Mouse (Mus musculus) liver, embryonic 12.5 days (tissue): ENCODE data around the gene Map3k13. TPM values are rescaled to one million over a fixed set of nuclear protein-coding genes. Genes with fewer than 3 reads are reported as not detected.
A peak's percentile ranks its signal among the peaks of the same experiment; 100 is the strongest.
"Not testable (repeated sequence)": the region's sequence is repeated elsewhere in the genome, so short reads cannot be mapped to it uniquely, and the experiment has no call there.

Experiments
- ATAC-seq: fragments of 200-750 bp; cut with Nextera tagmentation; 2 replicates; pipeline ENCODE4 v1.8.0; 2017; ENCODE audit warnings: moderate number of reproducible peaks, mild to moderate bottlenecking, moderate library complexity
- H3K27ac ChIP-seq: fragments of 300-500 bp; sonication (generic); 2 replicates; pipeline ENCODE4 v1.5.1; 2016; ENCODE audit warnings: mild to moderate bottlenecking
- H3K27me3 ChIP-seq: fragments of 300-500 bp; sonication (generic); replicated peaks from 2 replicates; pipeline ENCODE4 v1.6.1; 2016; ENCODE audit warnings: mild to moderate bottlenecking, moderate library complexity
- H3K36me3 ChIP-seq: fragments of 300-500 bp; sonication (generic); 2 replicates; pipeline ENCODE4 v1.6.1; 2016; ENCODE audit warnings: mild to moderate bottlenecking, moderate library complexity
- H3K4me1 ChIP-seq: fragments of 300-500 bp; sonication (generic); 2 replicates; pipeline ENCODE4 v1.6.1; 2016
- H3K4me2 ChIP-seq: fragments of 300-500 bp; sonication (generic); 2 replicates; pipeline ENCODE4 v1.6.1; 2016; ENCODE audit warnings: mild to moderate bottlenecking, moderate library complexity
- H3K4me3 ChIP-seq: fragments of 300-500 bp; sonication (generic); 2 replicates; pipeline ENCODE4 v1.5.1; 2016; ENCODE audit warnings: mild to moderate bottlenecking, moderate library complexity
- H3K9ac ChIP-seq: fragments of 300-500 bp; sonication (generic); 2 replicates; pipeline ENCODE4 v1.6.1; 2016; ENCODE audit warnings: mild to moderate bottlenecking, moderate library complexity
- H3K9me3 ChIP-seq: fragments of 300-500 bp; sonication (generic); replicated peaks from 2 replicates; pipeline ENCODE4 v1.6.1; 2016; ENCODE audit warnings: mild to moderate bottlenecking, moderate library complexity
- WGBS: fragments of 180-500 bp; shearing (Covaris S2); methylation state at CpG from one replicate; pipeline ENCODE4 v1.1.7; 2016; ENCODE audit not compliant: insufficient replicate concordance; 5-methylcytosine and 5-hydroxymethylcytosine counted together
- polyA plus RNA-seq: library from polyadenylated mRNA; unstranded; fragments of >200 nt; fragmentation: Nextera tagmentation; extraction: Ambion mirVana; gene quantifications from 2 replicates; pipeline ENCODE4 v1.2.1, GENCODE M21; 2016

Gene Map3k13
- polyA plus RNA-seq, 1 experiment from 2014 or later, result 0.41 TPM

DNA sequence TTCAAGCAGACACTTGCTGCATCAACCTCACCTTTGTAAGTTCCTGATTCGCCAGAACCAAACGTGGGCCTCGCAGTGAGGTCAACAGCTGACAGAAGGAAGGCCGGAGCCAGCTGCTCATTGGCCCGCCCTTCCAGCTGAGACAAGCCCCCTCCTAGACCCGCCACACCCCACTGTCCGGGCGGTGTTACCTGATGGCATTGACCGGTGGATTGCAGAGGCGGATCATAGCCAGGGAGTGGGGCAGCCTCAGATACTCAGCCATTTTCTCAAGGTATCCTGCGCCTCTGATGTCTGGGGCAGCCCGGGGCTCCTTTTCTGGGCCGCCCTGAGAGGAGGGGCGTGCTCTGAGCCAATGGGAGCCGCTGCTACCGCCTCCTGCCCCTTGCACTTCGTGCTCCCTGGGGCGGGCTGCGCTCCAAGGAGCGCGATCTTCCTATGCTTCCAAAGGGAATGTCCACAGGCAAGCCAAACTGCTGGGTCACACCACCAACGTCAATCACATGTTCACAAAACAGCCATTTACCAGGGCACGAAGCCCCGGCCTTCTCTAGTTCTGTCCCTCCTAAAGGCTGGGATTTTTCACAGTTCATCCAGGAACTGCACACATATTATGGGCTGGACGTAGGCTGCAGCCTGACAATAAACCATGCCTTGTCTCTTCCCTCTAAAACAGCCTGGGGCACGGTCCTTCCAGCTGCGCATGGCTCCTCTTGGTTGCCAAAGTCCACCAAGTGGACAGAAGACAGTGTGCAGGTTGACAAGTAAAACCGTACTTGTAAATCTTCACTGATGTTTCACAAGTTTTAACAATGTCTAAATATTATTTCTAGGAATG is 6.4 kb upstream of the Map3k13 start, which contains the start of gene Ehhadh:
Gene Ehhadh, minus strand, starts transcription at position 292 of the 838 bp plus-strand sequence.
- peak within 1 kb of the TSS; percentile 86 for H3K4me2 ChIP-seq
- H3K4me3 ChIP-seq, result peak within 1 kb of the TSS; percentile 65
- H3K9me3 ChIP-seq, result no peaks in the 10 kb centered on the region
- no peaks in the 10 kb centered on the region for H3K36me3 ChIP-seq
- peak within 1 kb of the TSS; percentile 65 for H3K27ac ChIP-seq
- H3K9ac ChIP-seq, result peak within 1 kb of the TSS; percentile 72
- no peaks in the 10 kb centered on the region for H3K27me3 ChIP-seq
- 11% methylated on average over 28 of the region's 28 CpGs for WGBS
- ATAC-seq, result peak; percentile 88
- peaks cover 49% of the 10 kb centered on the region for H3K4me1 ChIP-seq

DNA sequence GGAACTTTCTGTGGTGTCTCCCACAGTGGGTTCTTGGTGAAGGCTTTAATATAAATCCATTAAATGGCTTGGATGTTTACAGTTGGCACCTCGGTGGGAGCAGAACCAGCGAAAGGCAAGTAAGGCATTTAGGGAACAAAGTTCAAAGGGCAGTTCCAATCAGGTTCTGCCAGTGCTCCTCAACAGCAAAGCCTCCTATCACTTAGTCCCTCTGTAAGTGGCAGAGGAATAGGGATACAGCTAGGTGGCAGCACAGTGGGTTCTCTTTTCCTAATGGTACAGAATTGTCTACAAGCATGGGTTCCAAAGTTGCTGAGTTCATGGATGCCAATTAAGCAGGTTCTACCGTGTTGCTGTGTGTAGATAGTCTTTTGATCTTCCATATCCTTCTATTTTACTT is 5.6 kb upstream of the Map3k13 start:
- no peaks in the 10 kb centered on the region for H3K27me3 ChIP-seq
- H3K36me3 ChIP-seq, result no peaks in the 10 kb centered on the region
- H3K9ac ChIP-seq, result no peak overlapping the region
- no peak overlapping the region for H3K4me3 ChIP-seq
- peaks cover 57% of the 10 kb centered on the region for H3K4me1 ChIP-seq
- no peaks in the 10 kb centered on the region for H3K9me3 ChIP-seq
- no peak overlapping the region; the same call in 1 of the 2 replicates for H3K27ac ChIP-seq
- peak overlapping the region; percentile 86; the same call in 1 of the 2 replicates for H3K4me2 ChIP-seq
- ATAC-seq, result no peak
- 39% methylated on average over 3 of the region's 3 CpGs for WGBS

DNA sequence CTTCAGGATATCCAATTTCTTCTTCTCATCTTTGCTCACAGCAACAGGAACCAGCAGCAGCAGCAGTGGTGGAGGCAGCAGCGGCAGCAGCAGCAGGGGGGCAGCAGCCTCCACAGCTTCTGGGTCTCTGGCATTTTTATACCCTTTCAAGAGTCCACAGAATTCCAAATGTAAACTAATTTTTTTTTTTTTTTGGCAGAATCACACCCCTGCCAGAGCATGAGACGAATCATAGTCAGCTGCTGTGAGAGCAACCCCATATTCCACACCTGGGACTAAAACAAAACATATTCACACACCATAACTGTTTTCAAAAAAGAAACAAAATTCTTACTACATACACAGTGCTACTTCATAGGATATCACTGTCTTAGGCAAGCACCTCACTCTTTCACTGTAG is 5.0 kb upstream of the Map3k13 start:
- no peak overlapping the region for H3K9ac ChIP-seq
- peaks cover 59% of the 10 kb centered on the region for H3K4me1 ChIP-seq
- H3K4me3 ChIP-seq, result no peak overlapping the region
- 78% methylated on average over 2 of the region's 2 CpGs for WGBS
- no peak overlapping the region for H3K4me2 ChIP-seq
- no peaks in the 10 kb centered on the region for H3K36me3 ChIP-seq
- H3K27ac ChIP-seq, result no peak overlapping the region
- no peak for ATAC-seq
- no peaks in the 10 kb centered on the region for H3K9me3 ChIP-seq
- H3K27me3 ChIP-seq, result no peaks in the 10 kb centered on the region

DNA sequence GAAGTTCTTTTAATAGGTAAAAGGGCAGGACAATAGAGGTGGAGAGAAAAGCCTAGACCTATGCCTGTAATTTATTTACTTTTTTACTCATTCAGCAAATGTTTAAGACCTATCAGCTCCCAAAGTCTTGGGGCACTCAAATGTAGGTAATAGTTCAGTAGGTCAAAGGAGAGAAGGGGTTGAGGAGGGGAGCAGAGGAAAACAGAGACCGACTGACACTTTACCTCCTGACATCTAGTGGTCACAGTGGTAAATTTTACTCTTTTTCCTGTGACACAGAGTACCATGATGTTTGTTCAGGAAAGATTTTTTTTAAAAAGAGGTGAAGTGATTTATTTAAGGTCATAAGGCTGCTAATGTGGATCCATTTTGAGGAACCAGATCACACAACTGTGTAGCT is 3.7 kb upstream of the Map3k13 start:
- H3K4me3 ChIP-seq, result no peak overlapping the region
- peaks cover 65% of the 10 kb centered on the region for H3K4me1 ChIP-seq
- no peak overlapping the region for H3K4me2 ChIP-seq
- 16% methylated on average over 1 of the region's 1 CpGs for WGBS
- no peaks in the 10 kb centered on the region for H3K36me3 ChIP-seq
- H3K27ac ChIP-seq, result peak overlapping the region; percentile 97; the same call in 1 of the 2 replicates
- no peak for ATAC-seq
- H3K9me3 ChIP-seq, result no peaks in the 10 kb centered on the region
- H3K27me3 ChIP-seq, result no peaks in the 10 kb centered on the region
- no peak overlapping the region for H3K9ac ChIP-seq

DNA sequence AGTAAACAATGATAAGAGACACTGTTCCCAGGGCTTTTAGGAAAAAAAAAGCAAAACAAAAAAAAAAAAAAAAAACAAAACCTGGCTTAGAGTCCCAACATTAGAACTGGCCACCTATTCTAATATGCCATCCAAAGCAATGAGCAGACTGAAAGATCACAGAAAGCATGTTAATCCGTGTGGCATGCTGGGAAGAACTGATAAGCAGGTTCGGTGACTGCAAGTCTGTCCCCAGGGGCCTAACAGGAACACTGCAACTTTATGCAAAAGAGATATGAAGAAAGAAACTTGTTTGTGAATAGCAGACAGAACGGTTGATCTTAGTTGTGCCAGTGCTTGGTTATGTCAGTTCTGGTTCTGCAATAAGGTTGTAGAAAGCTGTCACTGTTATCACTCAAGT is 2.4 kb upstream of the Map3k13 start:
- Histone ChIP-seq H3K9me3 (no peaks in the 10 kb centered on the region), H3K4me3 (no peak overlapping the region), H3K4me2 (peak overlapping the region; percentile 81), H3K9ac (peak overlapping the region; percentile 52), H3K4me1 (peaks cover 69% of the 10 kb centered on the region), H3K36me3 (peaks cover 8% of the 10 kb centered on the region), H3K27me3 (no peaks in the 10 kb centered on the region), H3K27ac (peak overlapping the region; percentile 97)
- 16% methylated on average over 3 of the region's 3 CpGs for WGBS
- ATAC-seq, result peak; percentile 70

DNA sequence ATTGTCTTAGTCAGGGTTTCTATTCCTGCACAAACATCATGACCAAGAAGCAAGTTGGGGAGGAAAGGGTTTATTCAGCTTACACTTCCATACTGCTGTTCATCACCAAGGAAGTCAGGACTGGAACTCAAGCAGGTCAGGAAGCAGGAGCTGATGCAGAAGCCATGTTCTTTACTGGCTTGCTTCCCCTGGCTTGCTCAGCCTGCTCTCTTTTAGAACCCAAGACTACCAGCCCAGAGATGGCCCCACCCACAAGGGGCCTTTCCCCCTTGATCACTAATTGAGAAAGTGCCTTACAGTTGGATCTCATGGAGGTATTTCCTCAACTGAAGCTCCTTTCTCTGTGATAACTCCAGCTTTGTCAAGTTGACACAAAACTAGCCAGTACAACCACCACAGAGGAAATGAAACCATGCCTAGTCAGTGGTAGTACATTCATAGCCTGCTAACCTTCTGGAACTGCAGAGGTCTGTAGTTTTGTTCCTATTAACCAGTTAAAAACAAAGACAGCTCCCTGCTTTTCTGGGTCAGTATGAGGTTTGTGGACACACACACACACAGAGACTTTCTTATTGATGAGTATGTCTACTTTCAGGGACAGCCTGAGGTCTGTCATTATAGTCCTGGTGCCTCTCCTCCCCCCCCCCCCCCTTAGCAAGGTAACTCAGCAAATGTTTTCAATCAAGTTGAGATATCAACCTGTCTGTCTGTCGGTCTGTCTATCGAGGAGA is 901 bp upstream of the Map3k13 start:
- peak overlapping the region; percentile 91 for H3K9ac ChIP-seq
- ATAC-seq, result not testable (repeated sequence)

DNA sequence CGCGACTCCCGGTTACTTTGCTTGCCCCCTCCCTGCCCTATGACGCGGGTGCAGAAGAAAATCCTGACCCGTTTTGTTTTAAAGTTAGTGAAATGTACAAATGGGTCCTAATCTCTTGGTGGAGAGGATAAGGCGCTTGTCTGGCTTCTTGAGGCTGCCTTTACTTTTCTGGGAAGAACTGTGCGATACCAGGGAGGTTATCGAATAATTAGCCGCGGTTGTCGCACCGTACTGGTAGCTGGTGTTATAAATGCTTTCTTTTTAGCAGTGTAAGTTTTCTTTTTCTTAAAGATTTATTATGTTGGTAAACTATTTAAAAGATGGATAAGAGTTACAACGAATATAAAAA is 525 bp downstream of the Map3k13 start:
- Histone ChIP-seq H3K4me3 (peak overlapping the region; percentile 88), H3K36me3 (peaks cover 29% of the 10 kb centered on the region), H3K27me3 (no peaks in the 10 kb centered on the region), H3K4me2 (peak overlapping the region; percentile 81), H3K27ac (peak overlapping the region; percentile 97), H3K9ac (peak overlapping the region; percentile 91), H3K9me3 (no peaks in the 10 kb centered on the region), H3K4me1 (peaks cover 48% of the 10 kb centered on the region)
- WGBS, result 2% methylated on average over 14 of the region's 14 CpGs
- ATAC-seq, result no peak; the same call in 1 of the 2 replicates

More for the DNA sequence above, 901 bp upstream of the Map3k13 start:
- not testable (repeated sequence) for H3K9me3 ChIP-seq, H3K27me3 ChIP-seq
- Histone ChIP-seq H3K4me1 (peaks cover 54% of the 10 kb centered on the region), H3K4me3 (peak overlapping the region; percentile 88), H3K27ac (peak overlapping the region; percentile 97), H3K4me2 (peak overlapping the region; percentile 81), H3K36me3 (peaks cover 19% of the 10 kb centered on the region)
- WGBS, result 17% methylated on average over 2 of the region's 2 CpGs

DNA sequence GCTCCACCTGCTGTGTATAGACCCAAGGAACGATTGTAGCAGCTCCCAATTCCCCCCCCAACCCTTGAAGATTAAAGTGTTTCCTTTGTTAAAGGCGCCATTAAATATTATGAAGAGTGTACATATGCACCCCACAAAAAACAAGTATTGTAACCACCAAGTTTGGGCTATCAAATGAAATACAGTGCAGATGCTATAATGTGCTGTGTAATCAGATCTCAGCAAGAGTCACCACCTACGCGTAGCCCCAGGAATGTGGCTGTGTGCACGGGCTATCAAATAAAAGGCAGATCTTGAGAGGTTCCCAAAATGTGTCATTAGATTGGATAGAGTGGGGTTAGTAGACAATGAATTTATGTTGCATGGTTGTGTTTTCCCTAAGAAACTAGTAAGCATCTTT is 925 bp downstream of the Map3k13 start:
- Histone ChIP-seq H3K4me2 (peak overlapping the region; percentile 81), H3K27me3 (no peaks in the 10 kb centered on the region), H3K4me1 (peaks cover 48% of the 10 kb centered on the region), H3K9ac (peak overlapping the region; percentile 91), H3K36me3 (peaks cover 30% of the 10 kb centered on the region), H3K9me3 (no peaks in the 10 kb centered on the region), H3K4me3 (peak overlapping the region; percentile 88), H3K27ac (peak overlapping the region; percentile 97; the same call in 1 of the 2 replicates)
- WGBS, result 12% methylated on average over 5 of the region's 5 CpGs
- ATAC-seq, result 0 out of 2 replicates have a peak, but pooled peaks have one; percentile 24

DNA sequence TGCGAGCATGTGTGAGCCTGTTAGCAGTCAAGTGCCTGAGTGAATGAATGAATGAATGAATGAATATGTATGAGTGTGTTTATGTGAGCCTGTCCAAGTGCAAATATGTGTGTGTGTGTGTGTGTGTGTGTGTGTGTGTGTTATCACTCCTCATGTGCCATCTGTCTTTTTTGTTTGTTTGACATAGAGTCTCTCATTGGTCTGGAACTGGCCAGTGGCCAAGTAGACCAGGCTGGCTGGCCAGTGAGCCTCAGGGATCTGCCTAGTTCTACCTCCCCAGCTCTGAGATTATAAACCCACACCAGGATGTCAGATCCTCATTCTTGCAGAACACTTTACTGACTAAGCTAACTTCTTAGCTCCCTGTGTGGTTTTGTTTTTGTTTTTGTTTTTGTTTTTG is 10.1 kb downstream of the Map3k13 start:
- no peak overlapping the region for H3K9ac ChIP-seq
- no peaks in the 10 kb centered on the region for H3K27me3 ChIP-seq
- H3K4me3 ChIP-seq, result no peak overlapping the region
- H3K9me3 ChIP-seq, result no peaks in the 10 kb centered on the region
- no peak overlapping the region for H3K27ac ChIP-seq
- WGBS, result 95% methylated on average over 1 of the region's 1 CpGs
- H3K36me3 ChIP-seq, result peaks cover 76% of the 10 kb centered on the region
- ATAC-seq, result no peak
- H3K4me2 ChIP-seq, result no peak overlapping the region
- no peaks in the 10 kb centered on the region for H3K4me1 ChIP-seq

DNA sequence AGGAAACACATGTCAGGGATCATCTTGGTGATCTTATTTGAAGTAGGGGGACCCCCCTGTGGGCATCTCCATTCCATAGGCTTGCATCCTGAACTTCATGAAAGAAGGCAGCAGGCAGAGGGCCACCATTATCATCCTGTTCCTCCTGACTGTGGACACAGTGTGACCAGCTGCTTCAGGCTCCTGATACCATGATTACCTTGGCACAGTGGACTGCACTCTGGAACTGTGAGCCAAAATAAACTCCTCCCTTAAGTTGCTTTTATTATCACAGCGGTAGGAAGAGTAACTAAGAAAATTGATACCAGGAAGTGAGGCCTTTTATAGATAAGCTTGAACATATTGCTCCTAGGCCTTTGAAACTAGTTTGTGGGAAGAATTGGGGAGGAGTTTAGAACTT is 12.7 kb downstream of the Map3k13 start:
- 57% methylated on average over 1 of the region's 1 CpGs for WGBS
- ATAC-seq, result no peak

DNA sequence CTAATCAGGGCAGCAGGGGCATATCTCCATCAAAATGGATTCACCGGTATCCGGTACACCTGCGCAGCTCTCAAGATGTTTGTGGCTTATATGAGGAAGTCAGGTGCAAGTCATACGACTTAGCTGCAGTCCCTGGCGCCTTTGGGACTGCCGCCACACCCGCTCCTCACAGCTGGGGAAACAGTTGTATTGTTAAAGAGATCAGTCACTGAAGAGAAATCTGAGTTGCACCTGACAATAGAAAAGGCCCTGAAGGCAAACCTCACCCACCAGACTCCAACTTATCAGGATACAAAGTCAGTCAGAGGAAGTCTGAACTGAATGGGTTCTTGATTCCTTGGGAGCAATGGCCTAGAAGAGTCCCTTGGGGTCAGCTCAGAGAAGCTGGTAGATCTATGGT is 13.6 kb downstream of the Map3k13 start:
- ATAC-seq, H3K27ac ChIP-seq, H3K27me3 ChIP-seq, H3K9ac ChIP-seq, H3K4me3 ChIP-seq, H3K4me1 ChIP-seq, H3K9me3 ChIP-seq, H3K4me2 ChIP-seq: not testable (repeated sequence)
- 84% methylated on average over 7 of the region's 7 CpGs for WGBS
- peaks cover 60% of the 10 kb centered on the region for H3K36me3 ChIP-seq

More for the DNA sequence above, 12.7 kb downstream of the Map3k13 start:
- Histone ChIP-seq H3K9me3 (no peaks in the 10 kb centered on the region), H3K27ac (no peak overlapping the region), H3K27me3 (no peaks in the 10 kb centered on the region), H3K4me1 (no peaks in the 10 kb centered on the region), H3K4me2 (no peak overlapping the region), H3K9ac (no peak overlapping the region), H3K36me3 (peaks cover 66% of the 10 kb centered on the region), H3K4me3 (no peak overlapping the region)
